Mouse (Mus musculus): ENCODE results near the gene Proser2.
"Not testable (repeated sequence)": the region's sequence is repeated elsewhere in the genome, so short reads cannot be mapped to it uniquely, and the experiment has no call there.

The Proser2 gene

GRCm38 (mm10) chr2:6128881-6129280 lies 1.1 kb downstream of the Proser2 start:
- DNase-seq (ENCODE audit: low spot score): no peak

- DNase-seq (ENCODE audit: low spot score): no peak
These were observed 1.7 kb downstream of the Proser2 start for GRCm38 (mm10) chr2:6128136-6128805.

DNA sequence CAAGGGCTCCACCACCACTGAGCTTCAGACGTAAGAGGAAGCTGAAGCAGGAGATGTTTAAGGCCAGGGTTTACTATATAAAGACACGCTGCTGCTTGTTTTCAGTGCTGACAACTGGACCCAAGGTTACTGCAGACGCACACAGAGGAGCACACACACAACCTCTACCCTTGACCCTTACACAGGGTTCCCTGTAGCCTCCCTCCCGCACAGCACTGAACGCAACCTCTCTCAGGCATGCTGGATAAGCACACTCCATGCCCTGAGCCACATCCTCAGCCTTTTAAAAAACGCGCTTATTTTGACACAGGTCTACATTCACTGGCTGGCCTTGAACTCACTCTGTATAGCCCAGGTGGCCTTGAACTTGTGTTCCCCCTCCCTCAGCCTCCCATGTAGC lies 7.0 kb downstream of the Proser2 start:
- DNase-seq (ENCODE audit: low spot score): no peak

DNA sequence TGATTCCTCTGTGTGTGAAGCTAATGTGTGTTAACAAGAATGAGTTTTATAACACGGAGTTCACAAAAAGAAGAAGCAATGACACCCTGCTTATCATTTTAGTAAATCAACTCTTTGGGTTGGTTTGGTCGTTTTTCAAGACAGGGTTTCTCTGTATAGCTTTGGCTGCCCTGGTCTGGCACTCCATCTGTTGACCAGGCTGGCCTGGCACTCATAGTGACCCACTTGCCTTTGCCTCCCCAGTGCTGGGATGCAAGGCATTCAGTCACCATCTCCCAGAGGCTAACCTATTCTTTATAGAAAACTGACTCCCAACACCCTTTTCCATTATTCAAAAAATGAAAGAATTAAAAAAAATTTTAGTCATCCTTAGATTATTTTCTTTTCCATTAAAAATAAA lies 8.9 kb downstream of the Proser2 start:
- no peak for DNase-seq (ENCODE audit: low spot score)

- DNase-seq (ENCODE audit: low spot score): peak; percentile 64
These were observed 11.8 kb downstream of the Proser2 start for GRCm38 (mm10) chr2:6118246-6118645.

DNA sequence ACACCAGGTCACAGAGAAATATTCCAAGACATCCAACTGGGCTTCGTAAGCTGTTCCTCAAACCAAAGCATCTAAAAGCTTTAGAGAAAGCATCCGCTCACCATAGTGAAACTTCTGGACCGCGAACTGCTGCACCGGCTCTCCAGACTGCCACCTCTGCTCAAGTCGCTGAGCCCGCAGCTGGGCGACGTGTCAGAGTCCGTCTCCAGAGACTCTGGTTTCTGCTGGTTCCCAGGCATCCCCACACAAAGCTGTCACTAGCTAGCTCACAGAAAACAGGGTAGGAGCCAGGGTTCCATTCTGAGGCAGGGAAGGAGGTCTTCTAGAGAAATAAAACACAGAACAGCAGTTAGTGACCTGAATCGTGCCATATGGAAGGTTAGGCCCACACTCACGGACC lies 16.2 kb downstream of the Proser2 start:
- no peak for DNase-seq (ENCODE audit: low spot score)

GRCm38 (mm10) chr2:6112619-6113018 lies 17.4 kb downstream of the Proser2 start:
- no peak for DNase-seq (ENCODE audit: low spot score)

DNA sequence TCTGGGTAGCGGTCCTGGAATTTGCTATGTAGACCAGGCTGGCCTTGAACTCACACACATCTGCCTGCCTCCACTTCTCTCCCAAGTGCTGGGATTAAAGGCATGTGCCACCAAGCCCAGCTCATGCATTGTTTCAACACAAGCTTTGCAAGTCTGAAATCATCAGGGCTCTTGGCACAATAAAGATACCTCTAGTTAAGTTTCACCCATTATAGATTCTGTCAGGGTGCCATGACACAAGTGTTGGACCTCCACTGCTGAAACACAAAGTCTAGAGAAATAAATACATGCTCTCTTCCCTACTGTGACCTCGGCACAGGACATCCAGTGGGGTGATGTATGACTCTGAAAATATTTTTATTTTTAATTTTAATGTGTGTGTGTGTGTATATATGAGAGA lies 24.6 kb downstream of the Proser2 start:
- no peak for DNase-seq (ENCODE audit: low spot score)

DNA sequence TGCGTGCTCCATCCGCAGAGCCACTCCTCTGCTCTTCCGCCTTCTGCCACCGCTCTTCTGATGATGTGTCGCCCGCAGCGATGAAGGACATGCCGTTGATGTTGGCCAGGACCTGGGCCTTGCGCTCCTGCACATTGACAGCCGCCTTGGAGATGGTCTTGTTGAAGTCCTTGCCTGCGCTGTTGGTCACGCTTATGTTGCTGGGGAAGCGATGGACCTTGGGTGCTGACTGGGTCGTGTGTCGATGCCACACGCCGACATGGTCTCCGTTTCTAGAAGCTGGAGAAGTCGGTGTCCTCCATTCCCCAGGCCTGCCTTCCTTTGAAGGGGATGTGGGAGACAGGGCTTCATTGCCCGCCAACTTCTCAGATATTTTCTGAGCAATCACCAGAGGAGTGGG lies 29.3 kb downstream of the Proser2 start:
- DNase-seq (ENCODE audit: low spot score): no peak

- DNase-seq (ENCODE audit: low spot score): no peak
These were observed 29.8 kb downstream of the Proser2 start for GRCm38 (mm10) chr2:6100027-6100749.

DNA sequence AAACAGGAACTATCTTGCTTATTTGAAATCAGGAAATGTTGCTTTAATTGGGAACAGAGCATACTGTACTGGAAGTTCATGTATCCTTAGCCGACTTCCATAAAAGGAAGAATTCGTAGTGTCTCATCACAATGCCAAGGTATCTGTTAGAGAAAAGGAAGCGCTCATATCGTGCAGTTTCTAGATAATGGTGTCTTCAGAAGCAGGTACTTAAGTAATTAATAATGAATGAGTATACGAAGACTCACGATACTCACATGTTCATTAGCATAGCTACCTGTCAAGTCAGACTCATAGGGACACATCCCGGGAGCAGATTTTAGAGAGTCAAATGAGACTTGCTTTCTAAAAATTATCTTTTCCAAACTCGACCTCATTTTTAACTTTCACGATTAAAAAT lies 30.6 kb downstream of the Proser2 start:
- DNase-seq (ENCODE audit: low spot score): no peak

DNA sequence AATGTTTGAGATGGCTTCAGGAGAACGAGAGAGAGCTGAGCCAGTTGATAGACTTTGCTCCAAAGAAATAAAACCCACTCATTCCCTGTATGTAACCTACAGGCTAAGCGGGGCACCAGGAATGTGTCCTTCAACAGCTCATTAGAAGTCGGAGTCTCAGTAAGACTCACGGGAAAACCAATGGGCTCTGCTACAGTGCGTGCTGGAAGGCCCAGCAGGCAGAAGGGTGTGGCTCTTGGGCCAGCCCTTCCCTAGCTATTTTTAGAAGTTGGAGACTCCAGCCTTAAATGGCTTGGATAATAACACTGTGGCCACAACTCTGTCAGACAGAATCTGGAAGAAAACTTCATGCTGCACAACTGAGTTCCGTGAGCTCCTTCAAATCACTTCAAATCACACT lies 31.1 kb downstream of the Proser2 start:
- no peak for DNase-seq (ENCODE audit: low spot score)

DNA sequence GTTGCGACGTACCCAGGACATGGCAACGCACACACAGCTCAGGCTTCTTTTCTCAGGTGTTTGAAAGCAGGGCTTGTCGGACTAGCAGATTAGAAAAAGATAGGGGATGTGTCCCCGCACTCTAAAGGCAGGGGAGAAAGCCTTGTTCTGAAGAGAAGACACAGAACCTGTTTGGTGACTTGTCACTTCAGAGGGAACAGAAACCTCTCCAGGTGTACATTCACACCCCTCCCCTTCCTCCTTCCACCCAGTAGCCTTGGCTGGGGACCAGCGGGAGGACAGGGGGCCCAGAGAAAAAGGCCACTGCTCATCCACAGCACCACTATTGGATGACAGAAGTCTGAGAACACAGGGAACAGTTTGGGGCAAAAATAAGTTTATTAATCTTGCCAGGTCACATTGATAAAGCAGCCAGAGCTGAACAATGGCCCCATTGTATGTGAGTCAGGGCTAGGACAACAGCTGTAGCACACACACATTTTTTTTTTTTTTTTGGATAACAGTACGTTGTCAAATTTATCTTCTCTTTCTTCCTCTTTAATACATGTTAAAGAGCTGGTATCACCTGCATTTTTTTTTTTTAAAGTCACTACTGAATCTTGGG lies 32.8 kb downstream of the Proser2 start:
- no peak for DNase-seq (ENCODE audit: low spot score)

DNA sequence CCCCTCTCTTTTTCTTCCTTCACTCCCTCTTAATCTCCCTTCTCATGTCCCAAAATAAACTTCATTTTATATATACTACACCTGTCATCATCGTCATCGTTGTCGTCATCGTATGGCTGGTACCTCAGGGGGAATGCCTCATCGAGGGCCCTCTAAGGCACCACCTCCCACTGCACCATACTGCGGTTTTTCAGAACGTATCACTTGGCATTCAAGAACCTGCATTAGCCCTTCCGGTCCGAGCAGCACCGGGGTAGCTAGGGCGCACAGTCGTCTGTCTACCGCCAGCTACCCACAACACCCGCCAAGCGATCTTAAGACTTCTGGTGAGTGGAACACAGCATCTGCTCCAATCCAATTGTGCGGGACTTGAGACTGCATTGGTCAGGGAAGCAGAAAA lies 40.1 kb downstream of the Proser2 start:
- DNase-seq (ENCODE audit: low spot score): not testable (repeated sequence)

- peak; percentile 80 for DNase-seq (ENCODE audit: low spot score)
These were observed 42.9 kb downstream of the Proser2 start for GRCm38 (mm10) chr2:6087151-6087550.

DNA sequence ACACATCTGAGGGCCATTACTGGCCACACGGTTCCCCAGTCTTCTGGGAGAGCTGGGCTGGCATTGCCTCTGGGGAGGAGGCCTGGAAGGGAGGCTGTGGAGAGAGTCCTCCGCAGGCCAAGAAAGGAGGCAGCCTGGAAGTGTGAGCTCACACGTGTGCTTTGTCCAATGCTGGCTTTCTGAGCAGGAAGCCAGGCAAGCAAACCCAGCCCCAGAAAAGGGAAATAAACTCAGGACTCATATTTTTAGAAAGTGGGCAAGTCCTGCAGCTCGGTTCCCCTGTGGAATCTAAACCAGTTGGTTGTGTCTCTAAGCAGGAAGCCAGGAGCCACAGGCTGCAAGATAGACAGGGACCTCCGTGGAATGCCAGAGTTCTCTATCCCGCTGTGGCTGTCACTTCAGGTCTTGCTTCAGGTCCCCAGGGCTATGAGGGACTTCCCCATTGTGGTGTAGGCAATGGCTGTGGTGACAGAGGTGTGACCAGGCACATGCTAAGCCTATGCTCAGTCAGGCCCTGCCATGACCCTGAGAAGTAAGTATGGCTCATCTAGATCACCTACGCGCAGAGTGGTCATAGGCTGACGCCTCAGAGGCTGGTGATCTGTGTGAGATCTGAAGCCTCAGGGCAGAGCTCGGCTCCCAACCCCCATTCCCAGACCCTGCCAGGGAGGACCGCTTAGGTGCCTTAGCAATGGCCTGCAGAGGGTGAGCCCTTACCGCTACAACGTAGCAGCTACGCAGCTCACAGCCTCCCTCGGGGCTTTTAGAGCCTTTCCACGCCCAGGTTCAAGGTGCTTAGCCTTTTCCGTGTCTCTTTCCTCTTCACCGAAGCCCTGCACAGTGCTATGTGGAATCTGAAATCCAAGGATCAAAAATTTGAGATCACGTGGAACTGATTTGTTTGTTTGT lies 44.1 kb downstream of the Proser2 start:
- no peak for DNase-seq (ENCODE audit: low spot score)

DNA sequence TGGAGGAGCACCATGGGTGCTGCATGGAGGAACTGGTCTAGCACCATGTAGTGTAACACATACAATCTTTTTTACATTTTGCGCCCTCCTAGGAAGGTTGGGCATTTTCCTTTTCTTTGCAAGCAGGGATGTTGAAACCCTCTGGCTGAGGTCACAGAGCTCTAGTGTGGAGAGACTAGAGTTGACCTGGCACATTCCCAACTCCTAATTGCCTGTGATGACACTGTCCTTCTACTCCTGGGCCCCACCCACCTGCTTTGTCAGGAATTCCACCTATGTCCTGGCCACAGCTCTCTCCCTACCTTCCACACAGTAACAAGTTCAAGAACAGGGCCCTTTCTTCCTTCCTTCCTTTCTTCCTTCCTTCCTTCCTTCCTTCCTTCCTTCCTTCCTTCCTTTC lies 46.3 kb downstream of the Proser2 start:
- DNase-seq (ENCODE audit: low spot score): no peak

DNA sequence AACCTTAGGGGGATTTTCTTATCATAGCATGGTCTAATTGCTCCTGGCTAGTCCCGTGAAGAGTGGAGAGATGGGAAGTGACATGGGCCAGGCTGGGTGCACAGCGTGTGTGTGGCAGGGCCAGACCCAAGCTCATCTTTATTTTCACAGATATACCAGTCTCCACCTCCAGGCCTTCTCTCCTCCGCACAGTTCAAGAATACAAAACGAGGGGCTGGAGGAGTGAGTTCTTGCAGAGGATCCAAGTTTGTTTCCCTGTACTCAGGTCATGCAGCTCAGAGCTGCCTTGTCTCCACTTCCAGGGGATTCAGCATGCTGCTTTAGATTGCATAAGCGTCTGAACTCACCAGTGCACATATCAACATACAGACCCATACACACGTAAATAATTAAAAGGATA lies 47.4 kb downstream of the Proser2 start:
- no peak for DNase-seq (ENCODE audit: low spot score)

DNA sequence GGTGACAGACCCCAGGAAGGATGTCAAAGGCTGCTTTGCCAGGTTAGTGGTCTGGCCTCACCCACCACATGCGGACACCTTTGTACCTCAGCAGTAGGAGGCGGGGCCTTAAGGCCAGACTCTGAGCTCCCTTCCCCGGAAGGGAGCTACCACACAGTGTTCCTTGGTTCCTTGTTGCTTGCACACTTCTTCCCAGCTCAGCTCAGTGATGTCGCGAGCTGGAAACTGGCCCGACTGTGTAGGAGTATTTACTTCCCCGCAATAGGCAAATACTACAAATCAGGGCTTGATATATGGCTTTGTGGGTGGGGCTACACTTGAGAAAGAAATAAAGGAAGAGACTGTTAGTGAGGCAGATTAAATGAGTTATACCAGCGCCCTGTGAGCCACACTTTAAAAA lies 48.9 kb downstream of the Proser2 start:
- DNase-seq (ENCODE audit: low spot score): no peak

GRCm38 (mm10) chr2:6080037-6080436 lies 50.0 kb downstream of the Proser2 start:
- no peak for DNase-seq (ENCODE audit: low spot score)

DNA sequence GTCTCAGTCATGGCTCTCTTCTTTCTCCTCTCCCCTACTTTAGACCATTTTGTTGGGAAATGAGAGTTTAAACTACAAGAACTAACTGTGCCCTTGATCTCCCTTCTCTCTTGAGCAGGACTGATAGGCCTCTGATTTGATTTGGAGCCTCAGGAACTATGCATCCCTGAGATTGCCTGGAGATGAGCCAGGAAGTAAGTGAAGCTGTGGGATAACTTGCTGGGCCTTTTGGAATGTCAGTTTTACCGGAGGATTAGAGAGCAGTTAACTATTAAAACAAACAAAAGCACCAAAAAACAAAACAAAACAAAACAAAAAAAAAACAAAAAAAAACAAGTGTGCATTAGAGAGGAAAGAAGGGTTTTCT lies 54.5 kb downstream of the Proser2 start:
- DNase-seq (ENCODE audit: low spot score): no peak

GRCm38 (mm10) chr2:6074891-6075529 lies 55.0 kb downstream of the Proser2 start:
- DNase-seq (ENCODE audit: low spot score): peak; percentile 48
